Mouse (Mus musculus) hematopoietic stem cell, adult 5-6 weeks (primary cell): Measurements from ENCODE around the gene Kcnmb2. TPM values are rescaled to one million over a fixed set of nuclear protein-coding genes. Genes with fewer than 3 reads are reported as not detected.

Source experiments
- ATAC-seq, 2 experiments: fragments of 125-278 bp in 1 of 2; replicated peaks in 1 of 2; 2 replicates each; pipeline ENCODE4 v1.8.0; 2016 to 2017; ENCODE audit warnings: inconsistent platforms in 2 of 2, mild to moderate bottlenecking in 2 of 2, moderate number of reproducible peaks in 2 of 2, low read depth in 1 of 2, moderate TSS enrichment in 1 of 2; ENCODE audit not compliant: low FRiP score in 2 of 2, poor library complexity in 2 of 2, severe bottlenecking in 2 of 2, insufficient read depth in 1 of 2, low TSS enrichment in 1 of 2
- total RNA-seq: library from RNA; stranded (forward); fragments of 172-1452, 232-1000 nt; gene quantifications from 2 replicates; pipeline ENCODE4 v1.2.3, GENCODE M21; 2017

Kcnmb2 gene
- total RNA-seq, result not detected in 2 replicates

- ATAC-seq, result peak; percentile 57 to 82
Measured at GRCm38 (mm10) chr3:31902504-31903330, at the start of gene Kcnmb2. Gene Kcnmb2, plus strand, starts transcription at chr3:31902507.

GRCm38 (mm10) chr3:31863522-31863921, 38.8 kb upstream of the Kcnmb2 start:
- no peak for ATAC-seq

- no peak for ATAC-seq
Measured at GRCm38 (mm10) chr3:31864070-31864469, 38.2 kb upstream of the Kcnmb2 start.

- ATAC-seq, result no peak
Measured at GRCm38 (mm10) chr3:31871461-31871860, 30.8 kb upstream of the Kcnmb2 start.

GRCm38 (mm10) chr3:31882621-31883131, 19.6 kb upstream of the Kcnmb2 start:
- no peak for ATAC-seq

GRCm38 (mm10) chr3:31892653-31893052, 9.7 kb upstream of the Kcnmb2 start:
- ATAC-seq, result no peak

GRCm38 (mm10) chr3:31903506-31903905, 1.2 kb downstream of the Kcnmb2 start:
- no peak for ATAC-seq

GRCm38 (mm10) chr3:31904156-31904555, 1.8 kb downstream of the Kcnmb2 start:
- ATAC-seq, result no peak

GRCm38 (mm10) chr3:31911168-31911567, 8.9 kb downstream of the Kcnmb2 start:
- no peak for ATAC-seq

- no peak for ATAC-seq
Measured at GRCm38 (mm10) chr3:31911690-31912089, 9.4 kb downstream of the Kcnmb2 start.

GRCm38 (mm10) chr3:31928544-31928943, 26.2 kb downstream of the Kcnmb2 start:
- ATAC-seq, result no peak

- ATAC-seq, result no peak
Measured at GRCm38 (mm10) chr3:31934704-31935103, 32.4 kb downstream of the Kcnmb2 start.

- no peak for ATAC-seq
Measured at GRCm38 (mm10) chr3:31941478-31941877, 39.2 kb downstream of the Kcnmb2 start.

GRCm38 (mm10) chr3:31954213-31954612, 51.9 kb downstream of the Kcnmb2 start:
- no peak for ATAC-seq

- ATAC-seq, result no peak
Measured at GRCm38 (mm10) chr3:31955004-31955403, 52.7 kb downstream of the Kcnmb2 start.

- no peak for ATAC-seq
Measured at GRCm38 (mm10) chr3:31959821-31960220, 57.5 kb downstream of the Kcnmb2 start.

GRCm38 (mm10) chr3:31961175-31961574, 58.9 kb downstream of the Kcnmb2 start:
- no peak for ATAC-seq

GRCm38 (mm10) chr3:31963076-31963475, 60.8 kb downstream of the Kcnmb2 start:
- no peak for ATAC-seq

GRCm38 (mm10) chr3:31979661-31980060, 77.4 kb downstream of the Kcnmb2 start:
- ATAC-seq, result no peak
